Comparison of ENCODE assay signal across 15 mouse cellular contexts in the genomic region with DNA sequence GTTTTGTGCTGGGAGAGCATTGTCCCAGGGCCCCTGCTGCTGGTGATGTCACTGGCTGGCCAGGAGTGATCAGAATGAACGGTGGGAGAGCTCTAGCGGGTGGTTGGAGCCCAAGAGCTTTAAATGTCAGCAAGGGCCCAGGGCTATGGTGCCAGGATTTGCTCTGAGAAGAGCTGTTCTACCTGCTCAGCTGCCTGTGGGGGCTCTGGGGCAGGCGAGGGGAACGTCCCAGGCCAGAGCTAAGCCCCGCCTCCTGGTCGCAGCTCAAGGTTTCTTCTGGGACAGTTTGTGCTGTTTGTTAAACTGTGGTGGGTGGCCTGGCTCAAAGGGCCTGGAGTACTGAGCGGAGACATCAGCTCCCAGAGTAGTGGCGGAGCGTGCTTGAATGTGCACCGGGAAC. TPM values are rescaled to one million over a fixed set of nuclear protein-coding genes. Genes with fewer than 3 reads are reported as not detected.
DNase-seq lines count a peak whose midpoint lies in the region; ATAC-seq and TF ChIP-seq lines count a peak whose summit lies in the region.
"Had no signal": no experiment of that assay in that cellular context is flagged by ENCODE, and none has a peak within 500 bp of the region (broad histone marks: within the 10 kb centered on the region; RNA-seq: fewer than 3 reads in every experiment).

No protein-coding gene starts in this region.

- H3K27ac ChIP-seq in kidney, postnatal 0 days, result peak overlapping the region; percentile 54
- H3K27ac ChIP-seq in CH12.LX (ENCODE audit: insufficient read depth, low read depth), result no peak overlapping the region
- peak overlapping the region; percentile 29; the same call in 1 of the 2 replicates for H3K27ac ChIP-seq in limb, embryonic 12.5 days
- H3K27ac ChIP-seq: liver, embryonic 15.5 days had no signal

- no peak for TF ChIP-seq POLR2A in CH12.LX (IDR thresholded peaks at IDR 0.05; ENCODE audit: low read depth, low read length)

- TF ChIP-seq CTCF in kidney, postnatal 0 days (IDR thresholded peaks at IDR 0.05; ENCODE audit: low read depth), result no peak
- no peak for TF ChIP-seq CTCF in CH12.LX (conservative IDR thresholded peaks at IDR 0.05 in 1 of 2, IDR thresholded peaks at IDR 0.05 in 1 of 2; ENCODE audit: low read depth in 2 of 2, low read length in 2 of 2)

- H3K79me2 ChIP-seq in CH12.LX (replicated peaks; ENCODE audit: control insufficient read depth, extremely low read depth, insufficient read depth, poor library complexity, severe bottlenecking), result no peaks in the 10 kb centered on the region

- DNase-seq in embryo, embryonic 10.5 days (ENCODE audit: low spot score), result peak; percentile 27
- no peak for DNase-seq in embryo, embryonic 10 days (ENCODE audit: low spot score)
- peak; percentile 39 for DNase-seq in kidney, postnatal 0 days (ENCODE audit: low spot score)
- no peak for DNase-seq in kidney, adult 8-10 months
- DNase-seq in CH12.LX (ENCODE audit: extremely low read depth), result no peak
- no peak for DNase-seq in right cerebral cortex, postnatal 14 days
- no peak for DNase-seq in gastrocnemius, adult 8-10 months (ENCODE audit: low spot score in 2 of 2)
- DNase-seq: adrenal gland, postnatal 10 days; cerebellum, adult 18-20 months; heart, postnatal 4 days; layer of hippocampus, adult 9-11 months; spleen, adult 18-20 months had no signal

- H3K4me3 ChIP-seq in kidney, postnatal 0 days (replicated peaks; ENCODE audit: low read depth, low read length), result no peak overlapping the region
- no peak overlapping the region for H3K4me3 ChIP-seq in CH12.LX (replicated peaks in 1 of 3; ENCODE audit: low read depth in 2 of 3, low read length in 2 of 3, poor library complexity in 1 of 3)
- H3K4me3 ChIP-seq in limb, embryonic 12.5 days (replicated peaks), result no peak overlapping the region
- H3K4me3 ChIP-seq: liver, embryonic 15.5 days had no signal

- ATAC-seq in kidney, postnatal 0 days (replicated peaks; ENCODE audit: low FRiP score, low read depth), result peak; percentile 51
- no peak for ATAC-seq in limb, embryonic 12.5 days (ENCODE audit: insufficient number of reproducible peaks, insufficient read depth, low FRiP score, low TSS enrichment, low read depth)

- no peaks in the 10 kb centered on the region for H3K36me3 ChIP-seq in kidney, postnatal 0 days (ENCODE audit: insufficient read depth, low read length)
- H3K36me3 ChIP-seq in CH12.LX (replicated peaks in 1 of 2; ENCODE audit: control insufficient read depth in 1 of 2, insufficient read depth in 1 of 2, low read length in 1 of 2), result no peaks in the 10 kb centered on the region
- H3K36me3 ChIP-seq in limb, embryonic 12.5 days, result no peaks in the 10 kb centered on the region
- H3K36me3 ChIP-seq: liver, embryonic 15.5 days had no signal

- no peaks in the 10 kb centered on the region for H3K27me3 ChIP-seq in kidney, postnatal 0 days (ENCODE audit: insufficient read depth, low read length)
- peaks cover 17% of the 10 kb centered on the region for H3K27me3 ChIP-seq in CH12.LX (replicated peaks)
- no peaks in the 10 kb centered on the region for H3K27me3 ChIP-seq in limb, embryonic 12.5 days

- peak overlapping the region; percentile 18 for H3K4me2 ChIP-seq in kidney, postnatal 0 days (ENCODE audit: low read length)
- peak overlapping the region; percentile 52; the same call in 1 of the 2 replicates for H3K4me2 ChIP-seq in CH12.LX (ENCODE audit: insufficient read depth, low read depth, poor library complexity, severe bottlenecking)
- H3K4me2 ChIP-seq in limb, embryonic 12.5 days, result peak overlapping the region; percentile 19; the same call in 1 of the 2 replicates
- H3K4me2 ChIP-seq: liver, embryonic 15.5 days had no signal

- in situ Hi-C loops in CH12.LX (cut with MboI; ENCODE audit: low pct_ligation_motif_present, low pct_unique_long_range_greater_than_20kb, low sequenced_read_pairs), result loop anchor here (10.0 kb wide), 1 partner anchor 71 kb away; the partner anchor contains the start of gene Pacsin1

- no peak for TF ChIP-seq EP300 in CH12.LX (IDR thresholded peaks at IDR 0.05; ENCODE audit: low read length)

- 0 out of 2 replicates have a peak overlapping the region, but pooled peaks have one; percentile 10 for H3K9ac ChIP-seq in kidney, postnatal 0 days (ENCODE audit: low read depth, low read length)
- no peak overlapping the region for H3K9ac ChIP-seq in CH12.LX (ENCODE audit: insufficient read depth, low read depth)
- no peak overlapping the region for H3K9ac ChIP-seq in limb, embryonic 12.5 days (replicated peaks)
- H3K9ac ChIP-seq: liver, embryonic 15.5 days had no signal

- whole genome bisulfite sequencing in kidney, postnatal 0 days, result 16% methylated on average over 10 of the region's 10 CpGs
- 16% methylated on average over 10 of the region's 10 CpGs for WGBS in limb, embryonic 12.5 days

- H3K9me3 ChIP-seq in kidney, postnatal 0 days (replicated peaks; ENCODE audit: low read length), result no peaks in the 10 kb centered on the region
- peaks cover 7% of the 10 kb centered on the region for H3K9me3 ChIP-seq in CH12.LX (replicated peaks; ENCODE audit: low read length)
- peaks cover 3% of the 10 kb centered on the region; the same call in 1 of the 2 replicates for H3K9me3 ChIP-seq in limb, embryonic 12.5 days
- H3K9me3 ChIP-seq: liver, embryonic 15.5 days had no signal

- dilution Hi-C loops in CH12.LX (cut with MboI; ENCODE audit: extremely low pct_ligation_motif_present, extremely low pct_unique_long_range_greater_than_20kb, low sequenced_read_pairs), result no loop called here

- no peak for TF ChIP-seq RAD21 in CH12.LX (IDR thresholded peaks at IDR 0.05; ENCODE audit: low read depth, low read length)

- peaks cover 16% of the 10 kb centered on the region for H3K4me1 ChIP-seq in kidney, postnatal 0 days (replicated peaks; ENCODE audit: insufficient read depth, low read length)
- peaks cover 3 to 16% of the 10 kb centered on the region in 2 experiments; a peak in 2 of 4 replicates for H3K4me1 ChIP-seq in CH12.LX (ENCODE audit: control insufficient read depth in 1 of 2, insufficient read depth in 2 of 2)
- peaks cover 28% of the 10 kb centered on the region for H3K4me1 ChIP-seq in limb, embryonic 12.5 days (replicated peaks)
- H3K4me1 ChIP-seq: liver, embryonic 15.5 days had no signal

TF ChIP-seq in CH12.LX, 34 proteins besides CTCF, POLR2A, EP300 and RAD21:
- TF ChIP-seq USF1 (IDR thresholded peaks at IDR 0.05; ENCODE audit: low read depth, low read length) (no peak), SIN3A (IDR thresholded peaks at IDR 0.05; ENCODE audit: low read length) (no peak), NELFE (IDR thresholded peaks at IDR 0.05; ENCODE audit: low read depth, low read length) (no peak), RCOR1 (conservative IDR thresholded peaks at IDR 0.05; ENCODE audit: low read depth, low read length) (no peak), ETS1 (conservative IDR thresholded peaks at IDR 0.05; ENCODE audit: low read depth, low read length) (no peak), ZC3H11A (IDR thresholded peaks at IDR 0.05; ENCODE audit: low read depth, low read length) (no peak), E2F4 (IDR thresholded peaks at IDR 0.05; ENCODE audit: insufficient replicate concordance, low read depth, low read length) (no peak), CHD1 (IDR thresholded peaks at IDR 0.05; ENCODE audit: low read depth, low read length) (no peak), GABPA (IDR thresholded peaks at IDR 0.05; ENCODE audit: insufficient replicate concordance, low read depth, low read length) (no peak), BHLHE40 (IDR thresholded peaks at IDR 0.05; ENCODE audit: low read depth, low read length) (no peak), POLR2AphosphoS2 (IDR thresholded peaks at IDR 0.05; ENCODE audit: low read depth, low read length) (no peak), MYC (IDR thresholded peaks at IDR 0.05; ENCODE audit: low read depth, low read length) (no peak)

RNA-seq across cellular contexts. Expression of gene Spdef, which starts 3.3 kb away (rescaled TPM):
- polyA plus RNA-seq in kidney, postnatal 0 days (2015; fragmentation: Nextera tagmentation; extraction: Ambion mirVana), result 0.26 and 0.30 TPM in 2 replicates
- total RNA-seq in CH12.LX (2012; rRNA removed) (not detected in 2 replicates), CH12.LX (2014; rRNA removed) (not detected in 2 replicates)
- not detected in 2 replicates for polyA plus RNA-seq in CH12.LX (2012; ENCODE audit: insufficient read length, low read depth)
- polyA plus RNA-seq in limb, embryonic 12.5 days (2016; fragmentation: Nextera tagmentation; extraction: Ambion mirVana), result 0.21 and 0.36 TPM in 2 replicates
- total RNA-seq in gastrocnemius, adult 8-10 months (2022), result not detected
- total RNA-seq: adrenal gland, postnatal 10 days; neutrophil, adult 5-6 weeks had no signal
- polyA plus RNA-seq: liver, embryonic 15.5 days had no signal

Comparison
In these comparisons a context has a peak if more than half of its experiments do, and no peak if none do; other contexts are left out.
1. DNase-seq: peak in embryo, embryonic 10.5 days (single experiment) and kidney, postnatal 0 days (single experiment); none in embryo, embryonic 10 days (single experiment), kidney, adult 8-10 months (0 of 2), CH12.LX (single experiment), right cerebral cortex, postnatal 14 days (single experiment) and gastrocnemius, adult 8-10 months (0 of 2).
2. Peak in every context shown above with its lines, with median percentiles within 50 percentile points of each other: H3K4me2 ChIP-seq.